Mouse (Mus musculus): ENCODE measurements around the gene Alas2. TPM values are rescaled to one million over a fixed set of nuclear protein-coding genes. Genes with fewer than 3 reads are reported as not detected.

Gene Alas2
- polyA plus RNA-seq, 1 experiment, result not detected

DNA sequence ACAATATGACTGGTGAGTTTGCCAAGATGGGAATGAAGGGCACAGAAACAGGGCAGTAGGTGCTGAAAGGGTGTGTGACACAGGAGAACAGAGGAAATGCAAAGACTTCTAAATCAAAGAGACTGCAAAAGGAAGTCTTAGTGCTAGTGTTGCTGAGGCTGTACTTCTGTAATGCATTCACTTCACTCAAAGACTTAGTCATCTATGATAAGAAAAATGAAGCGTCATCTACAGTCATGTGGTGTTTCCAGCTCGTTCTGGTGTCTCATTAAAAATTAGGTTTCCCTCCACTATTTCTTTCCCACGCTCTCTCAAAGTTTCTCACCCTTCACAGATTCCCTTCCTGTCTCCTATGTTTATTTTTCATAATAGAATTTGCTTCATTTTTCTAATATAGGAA is 6.9 kb downstream of the Alas2 start:
- H3K4me1 ChIP-seq (ENCODE audit: control insufficient read depth, insufficient read depth, low read length), result no peaks in the 10 kb centered on the region
- no peak overlapping the region for H3K4me3 ChIP-seq (ENCODE audit: insufficient read depth, low read length)
- no peak overlapping the region for H3K27ac ChIP-seq (ENCODE audit: insufficient read depth, low read length)
- no peak for TF ChIP-seq CTCF (IDR thresholded peaks at IDR 0.05; ENCODE audit: borderline replicate concordance, insufficient read depth, low read length)
- TF ChIP-seq POLR2A (IDR thresholded peaks at IDR 0.05; ENCODE audit: low read depth, low read length), result no peak

DNA sequence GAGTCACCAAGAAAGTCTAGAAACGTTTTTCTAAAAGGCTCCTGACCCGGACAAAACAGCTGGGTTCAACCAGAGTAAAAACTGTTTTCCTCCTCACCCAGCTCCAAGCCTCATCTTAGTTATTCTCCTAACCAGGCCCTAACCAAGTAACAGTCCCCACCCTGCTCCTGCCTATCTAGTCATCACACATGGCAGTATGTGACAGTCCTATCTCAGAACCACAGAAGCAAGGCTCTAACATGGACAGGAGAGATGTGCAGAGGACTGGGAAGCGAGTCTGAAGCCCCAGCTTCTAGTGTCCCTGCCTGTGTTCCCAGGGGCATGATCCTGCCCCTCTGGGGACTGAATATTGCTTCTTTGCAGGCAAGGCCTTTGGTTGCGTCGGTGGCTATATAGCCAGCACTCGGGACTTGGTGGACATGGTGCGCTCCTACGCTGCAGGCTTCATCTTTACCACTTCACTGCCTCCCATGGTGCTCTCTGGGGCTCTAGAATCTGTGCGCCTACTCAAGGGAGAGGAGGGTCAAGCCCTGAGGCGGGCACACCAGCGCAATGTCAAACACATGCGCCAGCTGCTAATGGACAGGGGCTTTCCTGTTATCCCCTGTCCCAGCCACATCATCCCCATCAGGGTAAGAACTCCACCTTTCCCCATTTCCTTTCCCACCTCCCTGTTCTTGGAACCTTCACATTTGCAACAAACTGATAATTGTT is 17.6 kb downstream of the Alas2 start:
- no peak for TF ChIP-seq POLR2A (IDR thresholded peaks at IDR 0.05; ENCODE audit: low read depth, low read length)
- no peak overlapping the region for H3K27ac ChIP-seq (ENCODE audit: insufficient read depth, low read length)

DNA sequence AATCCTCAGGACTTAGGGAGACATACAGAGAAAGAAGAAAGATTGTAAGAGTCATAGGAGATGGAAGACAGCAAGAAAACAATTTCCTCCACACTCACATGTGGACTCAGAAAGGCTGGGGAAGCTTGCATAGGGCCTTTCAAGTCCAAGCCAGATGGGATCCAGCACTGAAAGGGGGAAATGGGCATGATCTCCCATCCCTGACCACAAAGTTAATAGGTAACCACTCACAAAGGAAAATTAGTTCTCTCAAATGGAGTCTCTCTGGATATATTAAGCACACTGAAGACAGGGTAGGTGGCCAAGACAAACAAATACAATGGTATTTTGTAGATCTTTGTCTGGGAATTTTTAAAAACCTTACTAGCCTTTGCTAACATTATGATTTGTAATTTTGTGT is 34.7 kb downstream of the Alas2 start:
- Histone ChIP-seq H3K4me1 (ENCODE audit: control insufficient read depth, insufficient read depth, low read length) (no peaks in the 10 kb centered on the region), H3K4me3 (ENCODE audit: insufficient read depth, low read length) (no peak overlapping the region), H3K27ac (ENCODE audit: insufficient read depth, low read length) (no peak overlapping the region)
- TF ChIP-seq CTCF (IDR thresholded peaks at IDR 0.05; ENCODE audit: borderline replicate concordance, insufficient read depth, low read length) (no peak), POLR2A (IDR thresholded peaks at IDR 0.05; ENCODE audit: low read depth, low read length) (no peak)

More for the DNA sequence above, 17.6 kb downstream of the Alas2 start:
- Histone ChIP-seq H3K4me3 (ENCODE audit: insufficient read depth, low read length) (no peak overlapping the region), H3K4me1 (ENCODE audit: control insufficient read depth, insufficient read depth, low read length) (no peaks in the 10 kb centered on the region)

DNA sequence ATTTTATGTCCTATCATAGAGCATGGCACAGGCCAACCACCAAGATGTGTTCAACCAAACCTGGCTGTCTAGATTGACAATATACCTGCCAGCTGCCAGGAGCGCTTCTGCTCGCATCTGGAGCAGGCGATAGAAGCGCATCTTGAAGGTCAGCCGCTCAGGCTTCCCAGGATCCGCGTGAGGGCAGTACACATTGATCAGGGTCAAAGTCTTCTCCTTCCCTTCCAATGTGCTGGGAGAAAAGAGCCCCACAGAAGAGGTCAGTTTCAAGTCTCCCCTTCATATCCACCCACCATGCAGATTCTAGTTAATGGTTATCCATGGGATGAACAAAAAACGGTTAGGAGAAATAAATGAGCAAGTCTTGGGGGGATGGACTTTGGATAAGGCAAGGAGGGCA is 37.9 kb downstream of the Alas2 start:
- Histone ChIP-seq H3K4me3 (ENCODE audit: insufficient read depth, low read length) (no peak overlapping the region), H3K27ac (ENCODE audit: insufficient read depth, low read length) (no peak overlapping the region), H3K4me1 (ENCODE audit: control insufficient read depth, insufficient read depth, low read length) (no peaks in the 10 kb centered on the region)
- TF ChIP-seq POLR2A (IDR thresholded peaks at IDR 0.05; ENCODE audit: low read depth, low read length), result no peak
- TF ChIP-seq CTCF (IDR thresholded peaks at IDR 0.05; ENCODE audit: borderline replicate concordance, insufficient read depth, low read length), result no peak

DNA sequence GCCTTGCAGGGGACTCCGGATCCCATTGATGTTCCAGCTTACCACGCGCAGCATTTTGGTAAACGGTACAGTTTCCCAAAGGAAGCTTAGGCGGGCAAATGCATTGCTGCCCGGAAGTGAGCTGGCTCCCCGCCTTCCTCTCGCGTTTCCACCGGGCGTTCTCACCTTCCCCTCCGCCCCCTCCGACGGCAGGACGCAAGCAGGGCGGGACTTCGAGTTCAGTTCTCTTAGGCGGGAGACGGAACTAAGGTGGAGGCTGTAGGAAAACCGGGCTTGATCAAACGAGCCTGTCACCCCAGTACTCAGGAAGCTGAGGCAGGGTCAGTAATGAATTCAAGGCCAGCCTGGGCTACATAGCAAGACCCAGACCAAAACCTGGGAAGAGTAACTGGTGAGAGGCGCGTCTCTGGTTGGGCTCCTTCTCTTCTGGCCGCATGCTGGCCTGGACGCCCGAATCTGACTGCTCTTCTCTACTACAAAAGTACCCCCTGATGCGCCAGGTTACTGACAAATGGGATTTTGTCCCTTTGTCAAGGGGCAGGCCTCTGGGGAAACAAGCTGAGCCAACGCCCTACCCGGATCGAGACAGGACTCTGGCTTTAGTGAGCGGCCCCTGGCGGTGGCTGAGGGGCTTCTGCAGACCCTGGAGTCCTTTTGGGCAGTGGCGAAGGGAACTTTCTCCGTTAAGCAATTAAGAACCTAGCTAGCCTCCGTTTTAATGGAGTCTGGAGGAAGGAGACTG is 41.0 kb downstream of the Alas2 start, which contains the start of gene Pfkfb1:
Gene Pfkfb1, plus strand, starts transcription at position 207 of the 742 bp plus-strand sequence.
- peak; percentile 68; the same call in 1 of the 2 replicates for TF ChIP-seq POLR2A (IDR thresholded peaks at IDR 0.05; ENCODE audit: low read depth, low read length)
- TF ChIP-seq CTCF (IDR thresholded peaks at IDR 0.05; ENCODE audit: borderline replicate concordance, insufficient read depth, low read length), result no peak
- peak within 1 kb of the TSS; percentile 94 for H3K4me3 ChIP-seq (ENCODE audit: insufficient read depth, low read length)

DNA sequence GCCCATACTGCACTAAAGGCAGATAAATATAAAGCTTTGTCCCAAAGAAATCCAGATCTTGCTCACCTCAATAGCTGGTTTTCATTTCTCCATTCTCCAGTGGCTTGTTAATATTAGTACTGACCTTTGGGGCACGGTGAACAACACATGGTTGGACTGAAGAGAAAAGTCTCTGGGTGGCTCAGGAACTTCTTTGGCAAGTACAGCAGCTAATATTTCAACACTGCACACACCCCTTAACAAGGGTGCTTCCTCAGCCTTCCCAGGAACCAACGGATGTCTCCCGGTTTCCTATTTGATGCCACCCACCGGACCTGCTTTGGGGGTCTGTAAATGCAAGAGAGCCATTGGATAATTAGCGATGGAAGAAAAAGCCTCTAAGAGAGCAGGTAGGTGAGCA is 42.5 kb downstream of the Alas2 start, which contains the start of gene Apex2:
Gene Apex2, minus strand, starts transcription at position 173 of the 400 bp plus-strand sequence.
- Histone ChIP-seq H3K27ac (ENCODE audit: insufficient read depth, low read length) (peak within 1 kb of the TSS; percentile 50), H3K4me1 (ENCODE audit: control insufficient read depth, insufficient read depth, low read length) (no peaks in the 10 kb centered on the region), H3K4me3 (ENCODE audit: insufficient read depth, low read length) (peak within 1 kb of the TSS; percentile 62; the same call in 1 of the 2 replicates)
- TF ChIP-seq POLR2A (IDR thresholded peaks at IDR 0.05; ENCODE audit: low read depth, low read length), result no peak
- TF ChIP-seq CTCF (IDR thresholded peaks at IDR 0.05; ENCODE audit: borderline replicate concordance, insufficient read depth, low read length), result no peak

More for the DNA sequence above, 41.0 kb downstream of the Alas2 start, which contains the start of gene Pfkfb1:
- no peaks in the 10 kb centered on the region for H3K4me1 ChIP-seq (ENCODE audit: control insufficient read depth, insufficient read depth, low read length)
- peak within 1 kb of the TSS; percentile 87 for H3K27ac ChIP-seq (ENCODE audit: insufficient read depth, low read length)

DNA sequence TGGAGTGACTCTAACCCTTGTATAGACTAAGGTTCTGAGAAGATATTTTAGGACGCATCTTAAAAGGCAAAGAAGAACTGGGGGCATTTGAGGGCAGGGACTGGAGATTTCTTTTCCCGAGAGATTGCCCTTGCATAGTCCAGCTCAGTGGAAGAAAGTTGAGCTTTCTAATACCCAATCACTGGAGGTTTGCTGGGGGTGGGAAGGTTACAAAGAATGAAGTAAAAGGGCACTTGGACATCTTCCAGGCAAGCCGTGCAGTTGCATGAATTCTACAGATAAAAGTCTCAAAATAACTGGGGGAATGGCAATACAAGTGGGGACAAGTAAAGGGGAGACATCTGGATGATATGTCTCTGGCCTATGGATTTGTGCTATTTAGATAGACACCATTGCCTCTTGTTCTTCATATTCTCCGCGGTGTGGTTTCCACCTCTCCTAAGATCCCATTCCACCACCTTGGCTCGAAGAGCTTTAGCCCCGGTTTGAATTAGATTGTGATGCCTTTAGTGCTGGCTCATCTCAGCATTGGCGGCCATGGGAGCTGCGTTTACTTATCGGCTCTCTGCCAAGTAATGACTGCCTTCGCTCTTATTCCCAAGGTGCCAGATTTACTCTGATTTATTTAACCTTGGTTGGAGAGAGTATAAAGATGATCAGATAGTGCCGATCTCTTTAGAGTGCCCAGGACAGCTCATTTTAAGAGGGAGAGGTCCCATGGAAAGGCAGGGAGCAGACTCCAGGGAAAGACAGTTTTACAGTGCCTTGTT is 46.3 kb downstream of the Alas2 start:
- Histone ChIP-seq H3K4me1 (ENCODE audit: control insufficient read depth, insufficient read depth, low read length) (no peaks in the 10 kb centered on the region), H3K4me3 (ENCODE audit: insufficient read depth, low read length) (no peak overlapping the region), H3K27ac (ENCODE audit: insufficient read depth, low read length) (no peak overlapping the region)
- no peak for TF ChIP-seq CTCF (IDR thresholded peaks at IDR 0.05; ENCODE audit: borderline replicate concordance, insufficient read depth, low read length)

DNA sequence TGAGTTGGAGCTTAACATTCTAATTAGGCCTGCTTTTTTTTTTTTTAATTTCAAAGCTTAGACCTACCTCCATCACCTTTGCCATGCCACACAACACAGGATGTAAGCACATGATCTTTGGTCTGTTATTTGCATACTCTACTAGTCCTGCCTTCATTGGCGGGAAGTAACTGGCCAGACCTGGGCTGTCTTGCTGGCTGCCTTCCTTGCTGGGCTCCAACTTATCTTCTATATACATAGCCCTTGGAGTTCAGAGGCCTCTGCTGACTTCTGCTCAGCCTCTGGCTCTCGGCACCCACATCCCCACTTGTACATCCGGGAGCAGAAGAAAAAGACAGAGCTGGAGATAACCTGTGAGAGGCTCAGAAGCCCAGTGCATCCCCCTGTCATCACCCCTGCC is 47.0 kb downstream of the Alas2 start:
- Histone ChIP-seq H3K4me1 (ENCODE audit: control insufficient read depth, insufficient read depth, low read length) (no peaks in the 10 kb centered on the region), H3K27ac (ENCODE audit: insufficient read depth, low read length) (no peak overlapping the region), H3K4me3 (ENCODE audit: insufficient read depth, low read length) (no peak overlapping the region)
- TF ChIP-seq CTCF (IDR thresholded peaks at IDR 0.05; ENCODE audit: borderline replicate concordance, insufficient read depth, low read length) (no peak), POLR2A (IDR thresholded peaks at IDR 0.05; ENCODE audit: low read depth, low read length) (no peak)

DNA sequence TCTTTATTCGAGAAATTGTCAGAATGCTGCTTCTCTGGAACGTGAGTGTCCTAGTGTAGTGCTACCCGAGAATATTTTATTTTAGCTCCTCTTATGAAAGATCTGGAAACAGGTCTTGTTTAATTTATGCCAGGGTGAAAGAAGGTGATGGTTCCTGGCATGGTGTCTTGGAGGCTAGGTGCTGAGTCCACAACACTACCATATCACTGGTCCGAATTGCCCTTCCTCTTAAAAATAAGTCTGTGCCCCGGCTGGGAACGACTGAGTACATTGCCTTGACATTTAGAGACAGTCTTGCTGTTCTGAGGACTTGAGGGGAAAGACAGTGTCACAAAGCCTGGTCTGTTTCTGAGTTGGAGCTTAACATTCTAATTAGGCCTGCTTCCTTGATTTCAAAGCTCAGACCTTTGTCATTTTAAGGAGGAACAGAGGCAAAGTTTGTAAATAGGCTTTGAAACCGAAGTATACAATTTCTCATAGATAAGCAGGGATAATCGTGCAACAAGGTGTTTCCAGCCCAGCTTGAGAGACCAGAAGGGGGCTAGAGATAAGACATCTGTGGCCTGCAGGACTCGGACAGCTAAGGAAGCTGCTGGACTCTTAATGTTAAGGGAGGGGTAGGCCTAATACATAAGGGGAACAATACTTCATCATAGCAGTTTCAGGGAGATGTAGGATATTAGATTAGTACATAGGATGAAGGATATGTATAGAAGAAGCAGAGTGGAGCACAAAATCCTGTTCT is 48.0 kb downstream of the Alas2 start:
- Histone ChIP-seq H3K4me1 (ENCODE audit: control insufficient read depth, insufficient read depth, low read length) (no peaks in the 10 kb centered on the region), H3K27ac (ENCODE audit: insufficient read depth, low read length) (no peak overlapping the region), H3K4me3 (ENCODE audit: insufficient read depth, low read length) (no peak overlapping the region)
- TF ChIP-seq CTCF (IDR thresholded peaks at IDR 0.05; ENCODE audit: borderline replicate concordance, insufficient read depth, low read length), result no peak
- TF ChIP-seq POLR2A (IDR thresholded peaks at IDR 0.05; ENCODE audit: low read depth, low read length), result no peak
